ENCODE assay signal across 15 mouse cellular contexts in genomic region chrX:99222017-99222416, GRCm38 (mm10).
"Had no signal": no experiment of that assay in that cellular context is flagged by ENCODE, and none has a peak within 500 bp of the region (broad histone marks: within the 10 kb centered on the region; RNA-seq: fewer than 3 reads in every experiment).

No protein-coding gene starts in this region.

- ATAC-seq: liver, embryonic 12.5 days had no signal

- DNase-seq: lung, adult 18-20 months; lung, embryonic 14.5 days; lung, postnatal 14 days; lung, postnatal 36 days; midbrain, embryonic 14.5 days; right cerebral cortex, postnatal 25 days; right cerebral cortex, postnatal 4 days; thymus, adult 18-20 months; thymus, postnatal 14 days; thymus, postnatal 36 days had no signal

- H3K4me1 ChIP-seq: liver, embryonic 12.5 days had no signal

- H3K4me3 ChIP-seq: liver, embryonic 12.5 days; midbrain, embryonic 12.5 days; neural tube, embryonic 12.5 days had no signal

- H3K9ac ChIP-seq: liver, embryonic 12.5 days; liver, embryonic 14.5 days; lung, embryonic 14.5 days; midbrain, embryonic 12.5 days; neural tube, embryonic 12.5 days had no signal

- H3K9me3 ChIP-seq: liver, embryonic 12.5 days; midbrain, embryonic 12.5 days; neural tube, embryonic 12.5 days had no signal

- H3K4me2 ChIP-seq: liver, embryonic 12.5 days; lung, embryonic 14.5 days; midbrain, embryonic 12.5 days; neural tube, embryonic 12.5 days had no signal

- H3K27ac ChIP-seq: liver, embryonic 12.5 days; liver, embryonic 14.5 days; macrophage; midbrain, embryonic 12.5 days; neural tube, embryonic 12.5 days had no signal

- H3K36me3 ChIP-seq: liver, embryonic 12.5 days; midbrain, embryonic 12.5 days; neural tube, embryonic 12.5 days had no signal
